Mouse (Mus musculus) midbrain, postnatal 0 days (tissue): ENCODE data around the gene Cdv3. TPM values are rescaled to one million over a fixed set of nuclear protein-coding genes. Genes with fewer than 3 reads are reported as not detected.

Source experiments
- ATAC-seq: fragments of 200-750 bp; cut with Nextera tagmentation; 2 replicates; pipeline ENCODE4 v1.8.0; 2017; ENCODE audit warnings: moderate number of reproducible peaks, mild to moderate bottlenecking, moderate TSS enrichment, moderate library complexity; ENCODE audit not compliant: low FRiP score
- DNase-seq: peaks from one replicate; pipeline ENCODE4 v3.0.0-alpha.2; 2015; ENCODE audit warnings: low spot score
- H3K27ac ChIP-seq: fragments of 300-500 bp; sonication (generic); 2 replicates; pipeline ENCODE4 v1.5.1; 2014; ENCODE audit warnings: low read depth, mild to moderate bottlenecking, low read length, mixed read lengths
- H3K27me3 ChIP-seq: fragments of 300-500 bp; sonication (generic); 2 replicates; pipeline ENCODE4 v1.6.1; 2014; ENCODE audit warnings: low read length, control low read depth, mixed read lengths; ENCODE audit not compliant: insufficient read depth
- H3K36me3 ChIP-seq: fragments of 300-500 bp; sonication (generic); 2 replicates; pipeline ENCODE4 v1.6.1; 2014; ENCODE audit warnings: low read length, control low read depth, mixed read lengths; ENCODE audit not compliant: insufficient read depth
- H3K4me1 ChIP-seq: fragments of 300-500 bp; sonication (generic); 2 replicates; pipeline ENCODE4 v1.6.1; 2014; ENCODE audit warnings: mild to moderate bottlenecking, control low read depth, antibody characterized with exemption, low read length, mixed read lengths; ENCODE audit not compliant: insufficient read depth
- H3K4me2 ChIP-seq: fragments of 300-500 bp; sonication (generic); 2 replicates; pipeline ENCODE4 v1.6.1; 2014; ENCODE audit warnings: low read depth, mild to moderate bottlenecking, low read length, mixed read lengths; ENCODE audit not compliant: poor library complexity, severe bottlenecking
- H3K4me3 ChIP-seq: fragments of 300-500 bp; sonication (generic); 2 replicates; pipeline ENCODE4 v1.5.1; 2014; ENCODE audit warnings: low read depth, mild to moderate bottlenecking, low read length, moderate library complexity
- H3K9ac ChIP-seq: fragments of 300-500 bp; sonication (generic); replicated peaks from 2 replicates; pipeline ENCODE4 v1.6.1; 2014; ENCODE audit warnings: mild to moderate bottlenecking, low read length, moderate library complexity, mixed read lengths; ENCODE audit not compliant: poor library complexity, severe bottlenecking
- H3K9me3 ChIP-seq: fragments of 300-500 bp; sonication (generic); 2 replicates; pipeline ENCODE4 v1.6.1; 2016; ENCODE audit warnings: low read length, control low read depth
- CTCF ChIP-seq: IDR thresholded peaks from 2 replicates; pipeline ENCODE4 v1.5.1; 2016; ENCODE audit warnings: antibody characterized with exemption, mild to moderate bottlenecking
- WGBS: fragments of 180-500 bp; shearing (Covaris S2); extraction: QIAGEN DNeasy Blood & Tissue Kit; methylation state at CpG from one replicate; pipeline ENCODE4 v1.1.7; 2014; 5-methylcytosine and 5-hydroxymethylcytosine counted together
- polyA plus RNA-seq: library from polyadenylated mRNA; unstranded; fragments of >200 nt; fragmentation: Nextera tagmentation; extraction: Ambion mirVana; gene quantifications from 2 replicates; pipeline ENCODE4 v1.2.1, GENCODE M21; 2015
- total RNA-seq: library from RNA; depleted of rRNA; stranded (reverse); fragments of >200 nt; gene quantifications from 2 replicates; pipeline ENCODE4 v1.2.3, GENCODE M21; 2014

Cdv3 gene
- total and polyA plus RNA-seq, 2 experiments from 2014 or later = 84.2 to 102 TPM

- Histone ChIP-seq H3K4me3 (no peak overlapping the region), H3K36me3 (no peaks in the 10 kb centered on the region), H3K4me1 (no peaks in the 10 kb centered on the region), H3K27me3 (no peaks in the 10 kb centered on the region), H3K4me2 (no peak overlapping the region), H3K27ac (no peak overlapping the region), H3K9ac (no peak overlapping the region), H3K9me3 (no peaks in the 10 kb centered on the region)
- DNase-seq (no peak), ATAC-seq (no peak)
- TF ChIP-seq CTCF = no peak
- WGBS = 63% methylated on average over 1 of the region's 1 CpGs
Observed at GRCm38 (mm10) chr9:103385600-103385999, 20.0 kb upstream of the Cdv3 start.

- Histone ChIP-seq H3K4me3 (no peak overlapping the region), H3K27me3 (no peaks in the 10 kb centered on the region), H3K4me1 (no peaks in the 10 kb centered on the region), H3K4me2 (no peak overlapping the region), H3K36me3 (no peaks in the 10 kb centered on the region), H3K9ac (no peak overlapping the region), H3K9me3 (no peaks in the 10 kb centered on the region), H3K27ac (no peak overlapping the region)
- 88% methylated on average over 4 of the region's 4 CpGs for WGBS
- TF ChIP-seq CTCF = no peak
- ATAC-seq (no peak), DNase-seq (no peak)
Observed at GRCm38 (mm10) chr9:103384141-103384796, 18.6 kb upstream of the Cdv3 start.

- no peak overlapping the region for H3K27ac ChIP-seq
- H3K4me1 ChIP-seq = no peaks in the 10 kb centered on the region
- DNase-seq (no peak), ATAC-seq (no peak)
- no peaks in the 10 kb centered on the region for H3K27me3 ChIP-seq
- H3K4me3 ChIP-seq = no peak overlapping the region
- H3K9me3 ChIP-seq = no peaks in the 10 kb centered on the region
- no peak overlapping the region for H3K4me2 ChIP-seq
- 86% methylated on average over 1 of the region's 1 CpGs for WGBS
- TF ChIP-seq CTCF = no peak
- no peaks in the 10 kb centered on the region for H3K36me3 ChIP-seq
- no peak overlapping the region for H3K9ac ChIP-seq
Observed at GRCm38 (mm10) chr9:103383576-103383975, 17.9 kb upstream of the Cdv3 start.

GRCm38 (mm10) chr9:103382989-103383388 is 17.3 kb upstream of the Cdv3 start:
- ATAC-seq (no peak), DNase-seq (no peak)
- Histone ChIP-seq H3K4me3 (no peak overlapping the region), H3K27ac (no peak overlapping the region), H3K4me1 (no peaks in the 10 kb centered on the region), H3K9me3 (no peaks in the 10 kb centered on the region), H3K4me2 (no peak overlapping the region), H3K9ac (no peak overlapping the region), H3K27me3 (no peaks in the 10 kb centered on the region), H3K36me3 (no peaks in the 10 kb centered on the region)
- WGBS = 80% methylated on average over 6 of the region's 6 CpGs
- TF ChIP-seq CTCF = no peak

GRCm38 (mm10) chr9:103380566-103380965 is 14.9 kb upstream of the Cdv3 start:
- no peak for ATAC-seq
- no peak for DNase-seq
- H3K27ac ChIP-seq = no peak overlapping the region
- H3K36me3 ChIP-seq = no peaks in the 10 kb centered on the region
- WGBS = 78% methylated on average over 4 of the region's 4 CpGs
- H3K4me1 ChIP-seq = no peaks in the 10 kb centered on the region
- TF ChIP-seq CTCF = no peak
- H3K4me2 ChIP-seq = no peak overlapping the region
- no peak overlapping the region for H3K9ac ChIP-seq
- no peak overlapping the region for H3K4me3 ChIP-seq
- H3K27me3 ChIP-seq = no peaks in the 10 kb centered on the region
- H3K9me3 ChIP-seq = no peaks in the 10 kb centered on the region

- no peak for DNase-seq
- Histone ChIP-seq H3K9ac (no peak overlapping the region), H3K4me1 (no peaks in the 10 kb centered on the region), H3K27ac (no peak overlapping the region), H3K4me2 (no peak overlapping the region), H3K9me3 (no peaks in the 10 kb centered on the region), H3K27me3 (no peaks in the 10 kb centered on the region), H3K4me3 (no peak overlapping the region), H3K36me3 (no peaks in the 10 kb centered on the region)
- 55% methylated on average over 9 of the region's 9 CpGs for WGBS
- ATAC-seq = no peak
- no peak for TF ChIP-seq CTCF
Observed at GRCm38 (mm10) chr9:103379199-103379598, 13.6 kb upstream of the Cdv3 start.
